Mouse (Mus musculus) effector memory CD4-positive, alpha-beta T cell, adult 5 months (primary cell): ENCODE measurements around the gene Rps6kb2. TPM values are rescaled to one million over a fixed set of nuclear protein-coding genes. Genes with fewer than 3 reads are reported as not detected.

Source experiments
- polyA plus RNA-seq: library from polyadenylated mRNA; unstranded; fragments of 100-300 nt; shearing (Covaris generic); gene quantifications from one replicate; pipeline ENCODE4 v1.2.1, GENCODE M21; 2017

Gene Rps6kb2
- polyA plus RNA-seq: 46.8 TPM

DNA sequence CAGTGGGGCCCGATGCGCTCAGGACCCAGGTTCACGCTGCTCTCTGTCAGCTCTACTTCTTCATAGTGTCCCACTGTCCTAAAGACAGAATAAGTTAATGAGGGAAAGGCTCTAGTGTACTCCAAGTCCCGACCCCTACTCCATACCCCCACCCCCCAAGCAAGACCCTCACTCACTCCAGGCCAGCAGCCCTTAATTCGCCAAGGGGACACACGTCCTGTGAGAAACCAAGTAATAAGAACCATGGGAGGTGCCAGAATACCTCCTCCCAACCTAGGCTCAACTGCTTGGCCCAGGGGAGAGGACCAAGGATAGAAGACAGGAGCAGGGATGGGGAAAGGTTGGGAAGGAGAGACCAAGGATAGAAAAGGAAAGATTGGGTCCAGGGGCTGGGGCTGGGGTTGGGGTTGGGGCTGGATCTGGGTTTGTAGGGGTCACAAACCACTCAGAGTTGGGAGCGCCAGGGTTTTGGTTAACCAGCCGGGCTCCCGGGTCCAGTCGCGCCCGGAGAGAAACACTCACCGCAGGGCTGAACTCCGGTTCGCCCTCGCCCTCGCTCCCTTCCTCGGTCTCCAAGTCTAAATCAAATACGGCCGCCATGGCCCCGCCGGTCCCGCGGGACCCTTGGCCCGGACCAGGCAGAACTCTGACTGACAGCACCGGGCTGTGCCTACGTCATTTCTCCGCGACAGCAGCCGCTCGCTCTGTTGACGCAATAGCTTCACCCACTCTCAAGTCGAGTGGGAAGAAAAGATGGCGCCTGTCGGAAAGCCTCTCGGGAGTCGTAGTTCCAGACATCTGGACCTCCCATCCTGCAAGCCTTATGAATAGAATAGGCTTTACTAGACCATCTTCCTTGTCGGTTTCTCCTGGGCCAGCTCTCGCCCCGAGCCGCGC lies at the start of gene Rps6kb2:
Gene Rps6kb2, minus strand, starts transcription at position 709 of the 897 bp plus-strand sequence.

DNA sequence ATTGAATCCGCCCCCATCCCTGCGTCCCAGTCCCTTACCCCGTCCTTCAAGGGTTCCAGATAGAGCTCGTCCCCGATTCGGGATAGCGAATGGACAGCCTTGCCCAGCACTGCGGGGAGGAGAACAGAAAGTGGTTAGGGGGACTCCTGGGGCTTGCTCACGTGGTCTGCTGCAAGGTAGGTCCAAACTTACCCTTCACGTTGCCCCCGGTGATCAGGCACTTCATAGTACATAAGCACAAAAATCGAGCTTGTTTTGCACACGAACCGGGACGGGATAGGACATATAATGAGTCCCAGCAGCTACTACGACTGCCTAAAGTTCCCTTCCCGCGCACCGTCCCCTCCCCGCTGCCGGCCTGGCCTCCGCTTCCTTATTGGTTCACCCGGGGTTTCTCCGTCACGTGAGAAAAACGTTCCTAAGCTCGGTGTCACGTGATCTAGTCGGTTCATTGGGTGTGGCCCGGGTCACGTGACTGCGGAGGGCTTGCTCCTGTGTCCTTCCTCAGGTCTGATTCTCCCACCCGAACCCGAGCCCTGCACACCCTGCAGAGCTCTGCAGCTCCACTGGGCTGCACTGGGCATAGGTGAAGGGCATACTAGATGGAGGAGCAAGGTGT lies 38.2 kb upstream of the Rps6kb2 start, which contains the start of gene Rad9a:
Gene Rad9a, minus strand, starts transcription at position 372 of the 619 bp plus-strand sequence.

DNA sequence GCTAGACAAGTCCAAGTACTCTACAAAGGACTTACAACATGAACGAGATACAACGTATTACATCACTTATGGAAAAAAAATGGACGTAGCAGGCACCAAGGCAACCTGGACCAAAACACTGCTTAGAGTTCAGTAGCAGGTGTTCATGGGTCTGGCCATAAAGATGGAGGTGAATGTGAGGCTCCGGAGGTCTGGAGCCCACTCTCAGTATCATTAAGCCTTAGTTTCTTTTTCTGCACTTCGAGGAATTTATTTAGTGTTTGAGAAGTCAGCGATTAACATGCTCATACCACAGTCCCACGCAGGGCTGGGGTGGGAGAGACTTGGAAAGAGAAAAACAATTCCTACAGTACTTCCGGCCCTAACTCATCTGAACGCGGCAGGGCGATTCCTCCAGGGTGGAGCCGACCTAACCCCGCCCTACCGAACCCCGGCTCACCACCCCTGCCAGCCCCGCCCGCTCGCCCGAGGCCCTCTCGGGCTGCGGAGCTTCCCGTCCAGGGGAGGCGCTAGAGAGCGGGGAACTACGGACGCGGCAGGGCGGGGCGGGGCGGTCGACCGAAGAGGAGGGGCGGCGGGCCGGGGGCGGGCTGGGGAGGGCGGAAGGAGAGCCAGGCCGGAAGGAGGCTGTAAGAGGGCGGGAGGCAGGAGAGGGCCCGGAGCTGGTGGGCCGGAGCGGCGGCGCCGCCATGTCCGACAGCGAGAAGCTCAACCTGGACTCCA lies 28.5 kb upstream of the Rps6kb2 start, which contains the start of gene Ppp1ca:
Gene Ppp1ca, plus strand, starts transcription at position 538 of the 723 bp plus-strand sequence.

DNA sequence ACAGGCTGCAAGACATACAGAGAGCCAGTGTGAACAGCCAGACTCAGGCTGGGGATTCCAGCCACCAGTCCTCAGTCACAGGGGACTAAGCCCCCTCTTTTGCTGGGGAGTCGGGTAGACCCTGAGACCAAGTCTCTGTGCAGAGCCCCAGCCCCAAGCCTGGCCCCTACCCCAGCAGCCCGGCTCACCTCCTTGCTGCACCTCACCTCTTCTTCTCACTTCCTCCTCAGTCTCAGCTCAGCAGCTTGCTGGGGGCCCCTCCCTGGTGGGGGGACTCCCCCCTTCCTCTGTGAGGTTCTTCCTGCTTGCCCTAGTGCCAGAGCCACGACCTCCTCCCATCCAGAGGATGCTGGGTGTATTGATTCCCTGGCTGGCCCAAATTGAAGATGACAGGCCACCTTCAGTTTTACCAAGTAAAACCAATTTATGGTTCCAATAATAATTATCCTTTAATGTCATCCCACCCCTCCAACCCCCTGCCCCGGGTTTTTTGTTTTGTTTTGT lies 27.7 kb upstream of the Rps6kb2 start, which contains the start of gene Tbc1d10c:
Gene Tbc1d10c, minus strand, starts transcription at position 454 of the 504 bp plus-strand sequence.

DNA sequence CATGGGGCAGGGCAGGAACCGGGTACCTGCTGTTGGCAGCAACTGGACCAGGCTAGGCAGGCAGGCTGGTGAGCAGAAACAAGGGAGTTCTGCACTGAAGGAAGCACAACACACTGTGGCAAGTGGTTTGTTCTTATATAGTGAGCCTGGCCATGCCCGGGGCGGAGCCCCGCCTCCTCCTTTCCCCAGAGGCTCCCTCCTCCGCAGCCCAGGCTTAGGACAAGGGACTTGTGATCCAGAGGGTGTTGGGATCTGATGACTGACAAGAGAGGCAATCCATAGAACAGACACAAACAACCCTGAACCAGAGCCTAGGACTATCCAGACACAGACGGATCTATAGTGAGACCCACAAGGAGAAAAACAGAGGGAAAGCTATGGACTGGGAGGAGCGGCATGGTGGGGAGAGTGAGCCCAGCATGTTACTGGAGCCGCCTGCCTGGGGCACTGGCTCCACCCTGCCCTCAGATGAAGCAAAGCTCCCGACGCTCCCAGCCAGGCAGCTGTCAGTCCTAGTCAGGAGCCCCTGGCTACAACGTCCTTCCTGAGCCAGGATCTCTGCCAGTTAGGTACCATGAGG lies 12.3 kb upstream of the Rps6kb2 start, which contains the start of gene Carns1:
Gene Carns1, minus strand, starts transcription at position 112 of the 580 bp plus-strand sequence.

DNA sequence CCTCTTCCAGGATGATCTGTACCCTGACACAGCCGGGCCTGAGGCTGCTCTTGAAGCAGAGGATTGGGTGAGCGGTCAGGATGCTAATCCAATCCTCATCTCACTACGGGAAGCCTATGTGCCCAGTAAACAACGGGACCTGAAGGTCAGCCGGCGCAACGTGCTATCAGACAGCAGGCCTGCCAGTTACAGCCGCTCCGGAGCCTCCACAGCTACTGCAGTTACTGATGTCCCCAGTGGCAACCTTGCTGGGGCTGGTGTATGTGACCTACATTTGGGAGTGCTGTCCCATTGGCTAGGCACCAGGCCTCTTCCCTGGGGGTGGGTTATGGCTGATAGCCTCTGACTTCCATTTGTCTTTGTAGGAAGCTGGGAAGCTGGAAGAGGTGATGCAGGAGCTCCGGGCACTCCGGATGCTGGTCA lies 9.9 kb downstream of the Rps6kb2 start, which contains the start of gene Ptprcap:
Gene Ptprcap, plus strand, starts transcription at position 373 of the 423 bp plus-strand sequence.

DNA sequence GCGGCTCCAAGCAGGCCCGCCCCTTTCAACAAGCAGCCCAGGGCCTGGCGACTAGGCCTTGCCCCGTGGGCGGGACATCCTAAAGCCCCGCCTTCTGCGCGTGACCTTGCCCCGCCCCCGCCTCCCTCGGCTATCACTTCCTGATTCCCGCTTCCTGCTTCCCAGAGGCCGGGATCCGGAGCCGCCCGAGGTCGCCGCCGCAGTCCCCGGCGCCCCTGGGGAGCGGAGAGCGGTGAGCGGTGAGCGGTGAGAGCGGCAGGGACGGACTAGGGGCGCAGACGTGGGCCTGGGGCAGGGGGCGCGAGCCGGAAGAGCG lies 14.7 kb downstream of the Rps6kb2 start, which contains the start of gene Coro1b:
Gene Coro1b, plus strand, starts transcription at position 129 of the 316 bp plus-strand sequence.

DNA sequence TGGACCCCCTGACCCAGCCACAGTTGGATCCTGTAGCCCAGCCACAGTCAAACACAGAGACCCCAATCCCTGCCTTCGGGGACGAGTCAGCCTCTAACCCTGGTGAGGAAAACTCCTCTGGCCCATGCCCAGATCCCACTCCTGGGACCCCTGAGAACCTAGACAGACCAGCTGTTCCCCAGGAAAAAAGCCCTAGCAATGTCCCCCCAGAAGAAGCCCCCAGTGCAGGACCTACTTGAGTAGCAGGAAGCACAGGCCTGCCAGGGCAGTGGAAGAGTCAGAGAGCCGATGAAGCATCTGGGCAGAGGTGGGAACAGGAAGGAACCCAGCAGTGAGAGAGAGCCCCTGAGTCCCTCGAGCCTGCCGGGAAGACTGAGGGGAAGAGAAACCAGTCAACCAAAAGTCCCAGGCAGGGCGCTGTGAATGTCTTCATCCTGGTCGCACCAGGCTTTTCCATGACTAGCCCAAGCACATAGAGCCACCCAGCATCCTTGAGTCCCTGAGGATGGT lies 19.3 kb downstream of the Rps6kb2 start, which contains the start of gene Cabp4:
Gene Cabp4, minus strand, starts transcription at position 275 of the 510 bp plus-strand sequence.

DNA sequence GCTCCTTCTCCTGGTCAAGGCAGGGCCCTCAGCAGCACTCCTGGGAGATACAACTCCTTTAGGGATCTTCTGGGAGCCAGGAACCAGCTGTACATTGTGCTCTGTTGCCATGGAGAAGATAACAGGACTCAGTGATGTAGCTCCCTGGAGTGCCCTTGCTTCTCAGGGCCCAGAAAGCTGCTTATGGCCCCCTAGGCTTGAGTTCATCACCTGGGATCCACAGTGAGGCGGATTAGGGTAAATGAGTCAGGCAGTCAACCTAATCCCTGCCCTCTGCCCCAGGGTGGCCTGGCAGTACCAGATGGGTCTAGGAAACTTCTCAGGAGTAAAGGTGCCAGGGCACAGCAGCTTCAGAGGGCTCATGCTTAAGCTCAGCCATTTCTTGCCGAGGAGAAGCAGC lies 23.7 kb downstream of the Rps6kb2 start, which contains the start of gene Gpr152:
Gene Gpr152, plus strand, starts transcription at position 342 of the 400 bp plus-strand sequence.

DNA sequence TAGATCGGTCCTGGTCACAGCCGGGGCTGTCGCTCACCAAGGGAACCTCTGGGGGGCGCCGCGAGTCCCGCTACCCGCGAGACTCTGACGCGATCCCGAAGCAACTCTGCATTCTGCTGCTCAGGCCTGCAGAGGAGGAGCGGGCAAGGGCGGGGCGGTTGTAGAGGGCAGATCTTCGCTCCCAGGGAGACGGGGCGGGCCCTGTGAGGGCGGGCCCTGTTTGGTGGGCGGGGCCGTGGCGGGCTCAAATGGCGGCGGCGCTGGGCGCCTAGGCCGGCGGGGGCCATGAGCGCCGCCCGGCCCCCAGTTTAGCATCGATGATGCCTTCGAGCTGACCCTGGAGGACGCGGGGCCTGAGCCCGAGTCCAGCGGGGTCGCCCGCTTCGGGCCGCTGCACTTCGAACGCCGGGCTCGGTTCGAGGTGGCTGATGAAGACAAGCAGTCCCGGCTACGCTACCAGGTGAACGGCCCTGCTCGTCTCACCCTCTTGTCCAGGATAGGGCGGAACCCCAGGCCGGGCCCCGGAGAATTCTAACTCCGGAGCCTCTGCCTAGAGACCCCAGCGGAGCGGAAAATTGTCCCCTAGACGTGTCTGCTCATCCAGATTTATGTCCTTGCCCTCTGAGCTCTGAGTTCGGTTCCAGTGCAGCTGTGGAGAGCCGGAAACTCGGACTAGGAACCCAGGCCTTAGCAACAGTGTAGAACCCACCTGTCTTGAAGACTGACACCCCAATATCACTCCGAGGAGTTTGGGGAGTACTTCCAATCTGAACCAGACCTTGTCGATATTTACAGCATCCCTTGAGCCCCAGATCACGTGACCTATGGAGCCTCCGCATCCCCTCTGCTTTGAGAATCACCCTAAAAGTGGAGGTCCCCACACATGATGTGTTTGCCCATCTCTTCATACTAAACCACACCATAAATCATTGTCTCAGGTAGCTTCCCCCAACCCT lies 37.1 kb downstream of the Rps6kb2 start, which contains the start of gene Aip:
Gene Aip, minus strand, starts transcription at position 118 of the 956 bp plus-strand sequence.

Other genes with a start within 250 kb of the Rps6kb2 start
- gene Aldh3b1, start 233.5 kb downstream of the Rps6kb2 start, polyA plus RNA-seq: not detected
- 29.4 TPM for gene Unc93b1, start 228.2 kb downstream of the Rps6kb2 start, polyA plus RNA-seq
- not detected for gene Aldh3b3, start 204.7 kb downstream of the Rps6kb2 start, polyA plus RNA-seq
- gene Aldh3b2, start 191.0 kb downstream of the Rps6kb2 start, polyA plus RNA-seq: not detected
- gene Acy3, start 176.8 kb downstream of the Rps6kb2 start, polyA plus RNA-seq: not detected
- gene Tbx10, start 170.6 kb downstream of the Rps6kb2 start, polyA plus RNA-seq: not detected
- gene Nudt8, start 162.8 kb downstream of the Rps6kb2 start, polyA plus RNA-seq: 10.5 TPM
- gene Gm49405, start 162.7 kb downstream of the Rps6kb2 start, polyA plus RNA-seq: 1.0 TPM
- gene Doc2g, start 160.0 kb downstream of the Rps6kb2 start, polyA plus RNA-seq: 2.4 TPM
- gene Ndufv1, start 150.5 kb downstream of the Rps6kb2 start, polyA plus RNA-seq: 104 TPM
- 355 TPM for gene Gstp1, start 125.4 kb downstream of the Rps6kb2 start, polyA plus RNA-seq
- gene Gstp2, start 117.3 kb downstream of the Rps6kb2 start, polyA plus RNA-seq: 3.3 TPM
- 56.1 TPM for gene Gstp3, start 103.8 kb downstream of the Rps6kb2 start, polyA plus RNA-seq
- not detected for gene Cabp2, start 81.8 kb downstream of the Rps6kb2 start, polyA plus RNA-seq
- 441 TPM for gene Cdk2ap2, start 66.2 kb downstream of the Rps6kb2 start, polyA plus RNA-seq
- gene Pitpnm1, start 63.4 kb downstream of the Rps6kb2 start, polyA plus RNA-seq: 253 TPM
- 150 TPM for gene Aip, start 37.5 kb downstream of the Rps6kb2 start, polyA plus RNA-seq
- not detected for gene Gpr152, start 23.6 kb downstream of the Rps6kb2 start, polyA plus RNA-seq
- not detected for gene Cabp4, start 19.3 kb downstream of the Rps6kb2 start, polyA plus RNA-seq
- 192 TPM for gene Coro1b, start 14.7 kb downstream of the Rps6kb2 start, polyA plus RNA-seq
- gene Ptprcap, start 9.8 kb downstream of the Rps6kb2 start, polyA plus RNA-seq: 341 TPM
- gene Carns1, start 12.1 kb upstream of the Rps6kb2 start, polyA plus RNA-seq: 15.2 TPM
- 376 TPM for gene Tbc1d10c, start 27.9 kb upstream of the Rps6kb2 start, polyA plus RNA-seq
- gene Ppp1ca, start 28.7 kb upstream of the Rps6kb2 start, polyA plus RNA-seq: 688 TPM
- 27.5 TPM for gene Rad9a, start 38.3 kb upstream of the Rps6kb2 start, polyA plus RNA-seq
- 36.7 TPM for gene Clcf1, start 50.9 kb upstream of the Rps6kb2 start, polyA plus RNA-seq
- not detected for gene AC109138.7, start 51.0 kb upstream of the Rps6kb2 start, polyA plus RNA-seq
- gene Pold4, start 68.5 kb upstream of the Rps6kb2 start, polyA plus RNA-seq: 62.7 TPM
- 0.67 TPM for gene Ssh3, start 105.8 kb upstream of the Rps6kb2 start, polyA plus RNA-seq
- gene Ankrd13d, start 119.8 kb upstream of the Rps6kb2 start, polyA plus RNA-seq: 8.1 TPM
- gene Grk2, start 142.9 kb upstream of the Rps6kb2 start, polyA plus RNA-seq: 237 TPM
- 84.1 TPM for gene Kdm2a, start 234.9 kb upstream of the Rps6kb2 start, polyA plus RNA-seq